Mouse (Mus musculus) lung, embryonic 14.5 days (tissue): Measurements from ENCODE around the gene Krtap19-1. TPM values are rescaled to one million over a fixed set of nuclear protein-coding genes. Genes with fewer than 3 reads are reported as not detected.

Experiments
- ATAC-seq: fragments of 200-750 bp; cut with Nextera tagmentation; 2 replicates; pipeline ENCODE4 v1.8.0; 2017; ENCODE audit warnings: mild to moderate bottlenecking, moderate TSS enrichment, moderate library complexity; ENCODE audit not compliant: insufficient read depth
- DNase-seq: peaks from one replicate; pipeline ENCODE4 v3.0.0-alpha.2; 2015
- H3K27ac ChIP-seq: fragments of 300-500 bp; sonication (generic); 2 replicates; pipeline ENCODE4 v1.5.1; 2014; ENCODE audit warnings: low read depth, mild to moderate bottlenecking, moderate library complexity
- H3K27me3 ChIP-seq: fragments of 300-500 bp; sonication (generic); 2 replicates; pipeline ENCODE4 v1.6.1; 2014; ENCODE audit warnings: low read length, control low read depth; ENCODE audit not compliant: insufficient read depth
- H3K36me3 ChIP-seq: fragments of 300-500 bp; sonication (generic); 2 replicates; pipeline ENCODE4 v1.6.1; 2014; ENCODE audit warnings: control low read depth; ENCODE audit not compliant: insufficient read depth
- H3K4me1 ChIP-seq: fragments of 300-500 bp; sonication (generic); 2 replicates; pipeline ENCODE4 v1.6.1; 2014; ENCODE audit warnings: antibody characterized with exemption, control low read depth; ENCODE audit not compliant: insufficient read depth
- H3K4me2 ChIP-seq: fragments of 300-500 bp; sonication (generic); 2 replicates; pipeline ENCODE4 v1.6.1; 2014; ENCODE audit warnings: mild to moderate bottlenecking
- H3K4me3 ChIP-seq: fragments of 300-500 bp; sonication (generic); 2 replicates; pipeline ENCODE4 v1.5.1; 2014; ENCODE audit warnings: low read depth, low read length
- H3K9ac ChIP-seq: fragments of 300-500 bp; sonication (generic); 2 replicates; pipeline ENCODE4 v1.6.1; 2014
- H3K9me3 ChIP-seq: fragments of 300-500 bp; sonication (generic); 2 replicates; pipeline ENCODE4 v1.6.1; 2016; ENCODE audit warnings: low read depth, low read length, control low read depth
- CTCF ChIP-seq: IDR thresholded peaks from 2 replicates; pipeline ENCODE4 v1.5.1; 2016; ENCODE audit warnings: antibody characterized with exemption, low read depth
- WGBS: fragments of 180-500 bp; shearing (Covaris S2); extraction: QIAGEN DNeasy Blood & Tissue Kit; methylation state at CpG from one replicate; pipeline ENCODE4 v1.1.7; 2014; 5-methylcytosine and 5-hydroxymethylcytosine counted together
- polyA plus RNA-seq: library from polyadenylated mRNA; unstranded; fragments of >200 nt; fragmentation: Nextera tagmentation; extraction: Ambion mirVana; gene quantifications from 2 replicates; pipeline ENCODE4 v1.2.1, GENCODE M21; 2014

The Krtap19-1 gene
- polyA plus RNA-seq = not detected in 2 replicates

DNA sequence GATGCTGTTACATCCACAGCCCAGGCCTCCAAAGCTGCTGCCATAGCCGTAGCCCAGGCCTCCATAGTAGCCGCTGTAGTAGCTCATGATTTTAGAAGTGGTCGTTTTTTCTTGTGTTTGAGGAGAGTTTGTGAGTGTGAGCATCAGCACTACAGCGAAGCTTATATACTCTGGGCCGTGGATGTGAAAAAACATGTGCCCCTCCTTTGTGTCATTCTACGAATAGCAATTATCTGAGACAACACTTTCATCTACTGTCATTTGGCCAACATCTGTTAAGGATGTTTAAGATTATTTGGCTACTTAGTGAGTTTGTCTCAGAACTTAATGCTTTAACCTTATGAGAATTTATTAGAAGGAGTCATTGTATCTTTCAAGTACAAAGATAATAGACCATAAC is at the start of gene Krtap19-1:
TSS of gene Krtap19-1 (minus strand) at position 101 of the 400 bp plus-strand sequence.
- Histone ChIP-seq H3K4me3 (no peak within 1 kb of the TSS), H3K9ac (no peak within 1 kb of the TSS), H3K9me3 (no peaks in the 10 kb centered on the region), H3K27ac (no peak within 1 kb of the TSS), H3K36me3 (no peaks in the 10 kb centered on the region), H3K4me2 (no peak within 1 kb of the TSS), H3K4me1 (no peaks in the 10 kb centered on the region), H3K27me3 (no peaks in the 10 kb centered on the region)
- no peak for ATAC-seq
- no peak for DNase-seq
- no peak for TF ChIP-seq CTCF
- 70% methylated on average over 6 of the region's 6 CpGs for WGBS

DNA sequence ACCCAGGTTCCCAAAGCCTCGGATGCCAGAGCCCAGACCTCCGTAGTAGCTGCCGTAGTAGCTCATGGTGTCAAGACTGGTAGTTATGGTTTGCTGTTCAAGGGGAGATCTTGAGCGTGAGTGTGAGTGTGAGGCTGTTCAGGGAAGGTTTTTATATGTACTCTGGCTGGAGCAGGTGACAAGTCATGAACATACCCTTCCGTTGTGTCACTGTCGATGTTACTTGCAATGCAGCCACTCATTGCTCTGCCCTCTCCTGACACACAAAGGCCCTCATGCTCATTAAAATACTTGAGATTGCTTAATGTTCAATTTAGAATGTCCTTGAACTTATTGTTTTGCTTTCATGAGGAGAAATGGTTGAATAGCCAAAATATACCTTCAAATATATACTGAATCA is 27.1 kb upstream of the Krtap19-1 start, which contains the start of gene Krtap19-5:
TSS of gene Krtap19-5 (minus strand) at position 101 of the 400 bp plus-strand sequence.
- H3K36me3 ChIP-seq = no peaks in the 10 kb centered on the region
- H3K4me1 ChIP-seq = no peaks in the 10 kb centered on the region
- H3K27ac ChIP-seq = no peak within 1 kb of the TSS
- H3K9ac ChIP-seq = no peak within 1 kb of the TSS
- H3K9me3 ChIP-seq = no peaks in the 10 kb centered on the region
- TF ChIP-seq CTCF = no peak
- DNase-seq = no peak
- 89% methylated on average over 6 of the region's 6 CpGs for WGBS
- no peak for ATAC-seq
- H3K4me2 ChIP-seq = no peak within 1 kb of the TSS
- no peaks in the 10 kb centered on the region for H3K27me3 ChIP-seq
- H3K4me3 ChIP-seq = no peak within 1 kb of the TSS

DNA sequence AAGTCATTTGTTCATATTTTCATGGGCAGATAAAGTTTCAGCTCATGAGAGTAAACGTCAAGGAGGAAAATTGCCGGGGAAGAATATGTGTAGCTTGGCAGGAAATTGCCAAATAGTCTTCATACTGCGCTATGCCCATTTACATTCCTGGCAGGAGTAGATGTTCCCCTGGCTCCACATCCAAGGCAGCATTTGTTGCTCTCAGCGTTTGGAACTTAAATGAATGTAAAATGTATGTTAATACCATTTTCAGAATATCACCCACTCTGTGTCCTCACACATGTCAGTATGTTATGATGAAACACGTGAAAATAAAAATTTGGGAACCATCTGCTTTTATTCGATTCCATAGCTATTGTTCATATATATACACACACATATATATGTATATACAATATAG is 17.7 kb upstream of the Krtap19-1 start:
- DNase-seq (no peak), ATAC-seq (no peak)
- no peak overlapping the region for H3K4me3 ChIP-seq
- H3K9me3 ChIP-seq = no peaks in the 10 kb centered on the region
- no peaks in the 10 kb centered on the region for H3K27me3 ChIP-seq
- no peak overlapping the region for H3K9ac ChIP-seq
- H3K36me3 ChIP-seq = no peaks in the 10 kb centered on the region
- TF ChIP-seq CTCF = no peak
- no peaks in the 10 kb centered on the region for H3K4me1 ChIP-seq
- whole genome bisulfite sequencing = 76% methylated on average over 6 of the region's 6 CpGs
- H3K4me2 ChIP-seq = no peak overlapping the region
- no peak overlapping the region for H3K27ac ChIP-seq

DNA sequence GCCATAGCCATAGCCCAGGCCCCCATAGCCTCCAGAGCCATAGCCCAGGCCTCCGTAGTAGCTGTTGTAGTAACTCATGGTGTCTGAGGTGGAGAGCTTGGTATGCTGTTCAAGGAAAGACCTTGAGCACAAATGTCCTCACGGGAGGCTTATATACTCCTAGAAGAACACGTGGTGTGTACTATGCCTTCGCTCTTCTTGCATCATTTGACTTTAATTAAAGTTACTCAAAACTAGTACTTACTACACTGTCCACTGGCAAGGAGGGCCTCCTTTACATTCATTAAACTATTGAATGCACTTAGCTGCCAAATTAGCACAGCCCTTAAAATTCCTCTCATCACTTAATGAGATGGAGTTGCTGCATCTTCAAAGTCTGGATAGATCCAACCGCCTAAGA is 15.8 kb upstream of the Krtap19-1 start, which contains the start of gene Krtap19-4:
TSS of gene Krtap19-4 (minus strand) at position 101 of the 400 bp plus-strand sequence.
- DNase-seq (no peak), ATAC-seq (no peak)
- Histone ChIP-seq H3K27me3 (no peaks in the 10 kb centered on the region), H3K36me3 (no peaks in the 10 kb centered on the region), H3K9me3 (no peaks in the 10 kb centered on the region), H3K4me2 (no peak within 1 kb of the TSS), H3K4me1 (no peaks in the 10 kb centered on the region), H3K9ac (no peak within 1 kb of the TSS), H3K4me3 (no peak within 1 kb of the TSS), H3K27ac (no peak within 1 kb of the TSS)
- TF ChIP-seq CTCF = no peak
- 89% methylated on average over 5 of the region's 5 CpGs for WGBS

DNA sequence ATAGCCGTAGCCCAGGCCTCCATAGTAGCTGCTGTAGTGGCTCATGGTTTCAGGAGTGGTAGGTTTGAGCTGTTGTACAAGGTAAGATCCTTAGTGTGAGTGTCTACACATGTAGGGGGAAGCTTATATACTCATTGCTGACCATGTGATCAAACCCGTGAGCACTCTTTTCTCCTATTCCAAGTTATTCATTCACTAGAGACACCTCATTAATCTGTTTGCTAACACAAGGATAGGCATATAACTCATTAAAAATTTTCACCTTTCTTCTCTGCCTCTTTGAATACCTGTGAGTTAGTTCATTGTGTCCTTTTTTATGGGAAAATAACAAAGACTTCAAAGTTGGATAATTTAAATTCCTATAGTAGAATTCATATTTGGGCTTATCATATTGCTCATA is 8.7 kb upstream of the Krtap19-1 start, which contains the start of gene Krtap19-3:
TSS of gene Krtap19-3 (minus strand) at position 101 of the 400 bp plus-strand sequence.
- H3K36me3 ChIP-seq = no peaks in the 10 kb centered on the region
- H3K27me3 ChIP-seq = no peaks in the 10 kb centered on the region
- H3K4me2 ChIP-seq = no peak within 1 kb of the TSS
- no peak within 1 kb of the TSS for H3K4me3 ChIP-seq
- 80% methylated on average over 2 of the region's 2 CpGs for WGBS
- no peaks in the 10 kb centered on the region for H3K9me3 ChIP-seq
- DNase-seq (no peak), ATAC-seq (no peak)
- no peak for TF ChIP-seq CTCF
- H3K4me1 ChIP-seq = no peaks in the 10 kb centered on the region
- H3K27ac ChIP-seq = no peak within 1 kb of the TSS
- H3K9ac ChIP-seq = no peak within 1 kb of the TSS

DNA sequence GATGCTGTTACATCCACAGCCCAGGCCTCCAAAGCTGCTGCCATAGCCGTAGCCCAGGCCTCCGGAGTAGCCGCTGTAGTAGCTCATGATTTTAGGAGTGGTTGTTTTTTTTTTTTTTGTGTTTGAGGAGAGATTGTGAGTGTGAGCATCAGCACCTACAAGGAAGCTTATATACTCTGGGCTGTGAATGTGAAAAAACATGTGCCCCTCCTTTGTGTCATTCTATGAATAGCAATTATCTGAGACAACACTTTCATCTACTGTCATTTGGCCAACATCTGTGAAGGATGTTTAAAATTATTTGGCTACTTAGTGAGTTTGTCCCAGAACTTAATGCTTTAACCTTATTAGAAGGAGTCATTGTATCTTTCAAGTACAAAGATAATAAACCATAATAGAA is 5.0 kb upstream of the Krtap19-1 start, which contains the start of gene Krtap19-2:
TSS of gene Krtap19-2 (minus strand) at position 101 of the 400 bp plus-strand sequence.
- no peak within 1 kb of the TSS for H3K27ac ChIP-seq
- H3K4me1 ChIP-seq = no peaks in the 10 kb centered on the region
- H3K4me3 ChIP-seq = no peak within 1 kb of the TSS
- ATAC-seq (no peak), DNase-seq (no peak)
- H3K4me2 ChIP-seq = no peak within 1 kb of the TSS
- H3K9ac ChIP-seq = no peak within 1 kb of the TSS
- TF ChIP-seq CTCF = no peak
- no peaks in the 10 kb centered on the region for H3K36me3 ChIP-seq
- no peaks in the 10 kb centered on the region for H3K27me3 ChIP-seq
- H3K9me3 ChIP-seq = no peaks in the 10 kb centered on the region
- 86% methylated on average over 3 of the region's 3 CpGs for WGBS

DNA sequence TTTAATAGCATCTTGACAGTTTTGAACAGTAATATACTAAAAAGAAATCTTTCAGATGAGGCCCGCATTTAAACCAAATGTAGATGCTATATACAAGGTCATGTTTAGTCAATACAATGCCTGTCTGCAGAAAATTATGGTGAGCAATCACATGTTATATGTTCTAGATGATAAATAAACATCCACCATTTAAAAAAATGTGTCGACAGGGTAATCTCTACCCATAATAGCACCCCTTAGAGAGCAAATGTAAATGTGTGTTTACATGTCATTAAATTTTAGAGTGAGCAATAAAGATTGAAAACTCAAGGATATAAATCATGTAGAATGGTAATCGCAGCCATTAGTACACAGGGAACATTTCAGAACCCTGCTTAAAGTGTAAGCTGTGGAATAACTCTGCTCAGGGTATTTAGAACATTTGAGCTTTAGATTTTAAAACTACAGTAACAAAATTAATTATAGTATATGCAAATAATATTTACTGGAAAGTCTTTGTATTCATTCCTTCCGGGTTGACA is 4.3 kb downstream of the Krtap19-1 start:
- 84% methylated on average over 4 of the region's 4 CpGs for WGBS
- H3K27ac ChIP-seq = no peak overlapping the region
- ATAC-seq (no peak), DNase-seq (no peak)
- H3K36me3 ChIP-seq = no peaks in the 10 kb centered on the region
- H3K27me3 ChIP-seq = no peaks in the 10 kb centered on the region
- H3K9me3 ChIP-seq = no peaks in the 10 kb centered on the region
- no peak overlapping the region for H3K9ac ChIP-seq
- TF ChIP-seq CTCF = no peak
- no peaks in the 10 kb centered on the region for H3K4me1 ChIP-seq
- no peak overlapping the region for H3K4me2 ChIP-seq
- no peak overlapping the region for H3K4me3 ChIP-seq

DNA sequence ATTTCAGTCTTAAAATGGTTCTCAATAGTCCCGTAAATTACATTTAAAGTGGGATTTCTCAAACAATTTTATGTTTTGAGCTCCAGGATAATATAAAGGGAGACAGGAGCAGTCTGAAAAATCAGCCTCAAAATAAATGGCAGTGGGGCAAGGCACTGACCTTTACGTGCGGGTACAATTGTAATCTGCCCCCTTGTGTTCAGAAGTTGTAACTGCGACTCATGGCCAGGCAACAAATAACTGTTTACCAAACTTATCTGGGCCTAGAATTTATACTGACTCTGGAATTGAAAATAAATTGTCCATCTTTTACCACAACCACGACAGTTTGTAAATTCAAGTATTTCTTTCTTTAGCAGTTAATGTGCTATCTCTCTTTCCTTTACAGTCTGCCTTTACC is 17.8 kb downstream of the Krtap19-1 start:
- no peak overlapping the region for H3K4me3 ChIP-seq

More for the DNA sequence above, 17.8 kb downstream of the Krtap19-1 start:
- Histone ChIP-seq H3K36me3 (no peaks in the 10 kb centered on the region), H3K4me2 (no peak overlapping the region), H3K4me1 (no peaks in the 10 kb centered on the region), H3K27me3 (no peaks in the 10 kb centered on the region), H3K9me3 (no peaks in the 10 kb centered on the region), H3K9ac (no peak overlapping the region), H3K27ac (no peak overlapping the region)
- ATAC-seq (no peak), DNase-seq (peak; percentile 67)
- peak; percentile 67 for TF ChIP-seq CTCF
- 14% methylated on average over 5 of the region's 5 CpGs for WGBS
